Mouse (Mus musculus): ENCODE results near the gene Olfr353.

Gene Olfr353

DNA sequence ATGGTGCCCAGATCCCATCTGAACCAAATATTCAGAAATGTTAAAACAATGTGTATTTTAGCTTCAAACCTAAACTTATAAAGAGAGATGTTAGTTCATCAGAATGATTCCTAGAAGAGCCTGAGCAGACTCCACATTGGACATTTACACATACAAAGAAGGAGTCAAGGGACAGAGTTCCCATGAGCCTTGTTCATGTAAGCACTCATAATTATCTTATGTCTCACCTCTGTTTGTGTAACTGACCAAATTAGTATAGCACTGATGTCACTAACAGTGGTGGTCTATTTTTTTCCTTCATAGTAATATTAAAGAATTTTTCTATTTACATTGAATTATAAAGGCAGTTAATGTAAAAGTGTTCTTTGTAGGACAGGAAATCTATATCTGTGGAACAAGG is at the start of gene Olfr353:
TSS of gene Olfr353 (minus strand) at position 101 of the 400 bp plus-strand sequence.
- DNase-seq: no peak

DNA sequence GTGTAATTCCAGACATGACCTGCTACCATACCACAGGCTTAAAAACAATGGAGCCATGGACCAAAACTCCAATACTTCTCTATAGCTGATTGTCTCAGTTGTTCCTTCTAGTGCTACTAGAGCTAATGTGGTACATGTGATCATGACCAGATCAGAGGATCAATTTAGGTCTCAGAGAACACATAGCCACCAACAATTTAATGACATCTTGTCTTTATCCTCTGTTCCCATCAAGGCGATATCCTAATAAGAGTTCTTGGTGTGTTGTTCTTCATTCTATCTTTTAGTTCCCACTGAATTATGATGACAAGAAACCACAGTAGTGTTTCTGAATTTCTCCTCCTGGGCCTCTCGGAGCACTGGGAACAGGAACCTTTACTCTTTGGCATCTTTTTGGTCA is 44.1 kb upstream of the Olfr353 start, which contains the start of gene Olfr356:
TSS of gene Olfr356 (plus strand) at position 301 of the 400 bp plus-strand sequence.
- no peak for DNase-seq

DNA sequence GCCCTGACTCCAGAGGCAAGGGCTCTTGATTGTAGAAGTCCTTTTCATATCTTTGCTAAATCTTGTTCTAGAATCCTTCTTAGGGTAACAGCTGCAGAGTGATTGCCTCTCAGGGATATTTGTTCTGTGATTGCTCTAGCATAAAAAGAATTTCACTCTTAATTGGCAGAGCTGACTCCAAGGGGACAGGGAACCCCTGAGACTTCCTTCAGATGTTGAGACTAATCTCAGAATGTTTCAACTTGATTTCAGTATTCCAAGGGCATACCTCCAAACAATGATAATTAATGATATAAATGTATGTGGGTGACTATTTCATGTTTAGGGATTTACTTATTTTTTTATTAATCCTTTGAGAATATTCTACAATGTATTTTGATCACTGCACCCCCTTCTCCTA is 36.1 kb upstream of the Olfr353 start, which contains the start of gene Olfr355:
TSS of gene Olfr355 (minus strand) at position 101 of the 400 bp plus-strand sequence.
- DNase-seq: no peak

DNA sequence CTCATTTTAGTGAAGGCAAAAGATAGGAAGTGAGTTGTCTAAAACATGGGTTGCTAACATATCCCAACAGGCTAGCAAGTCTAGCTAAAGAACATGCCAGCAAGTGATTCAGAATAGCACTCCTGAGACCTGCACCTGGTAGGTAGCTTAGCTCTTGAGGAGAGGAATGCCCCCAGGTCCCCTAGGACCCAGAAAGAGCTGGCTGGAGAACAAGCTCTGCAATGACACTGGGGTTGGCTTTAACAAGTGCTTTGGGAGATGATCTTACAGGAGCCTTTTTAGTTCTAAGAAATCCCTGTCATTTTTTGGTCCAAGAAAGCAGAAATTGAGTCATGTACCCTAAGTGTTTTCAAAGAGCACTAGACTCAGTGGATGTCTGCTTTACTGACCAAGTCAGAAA is 12.6 kb upstream of the Olfr353 start, which contains the start of gene Olfr354:
TSS of gene Olfr354 (plus strand) at position 301 of the 400 bp plus-strand sequence.
- no peak for DNase-seq

DNA sequence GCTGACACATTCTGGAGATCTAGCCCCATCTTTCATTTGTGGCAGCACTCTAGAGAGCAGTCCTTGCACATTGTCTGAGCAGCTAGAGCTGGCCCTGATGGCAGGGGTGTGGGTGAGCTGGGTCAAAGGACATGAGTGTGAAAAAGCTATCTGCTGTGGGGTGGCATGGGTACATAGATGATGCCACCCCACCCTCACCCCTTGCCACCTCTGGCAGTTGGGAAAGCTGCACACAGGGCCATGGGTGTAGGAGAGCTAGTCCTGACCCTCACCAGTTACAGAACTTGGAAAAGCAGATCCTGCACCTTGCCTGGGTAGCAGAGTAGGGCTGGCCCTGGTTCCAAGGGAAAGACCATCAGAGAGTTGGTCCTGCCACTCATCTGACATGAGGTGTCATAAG is 4.4 kb upstream of the Olfr353 start:
- DNase-seq: no peak

DNA sequence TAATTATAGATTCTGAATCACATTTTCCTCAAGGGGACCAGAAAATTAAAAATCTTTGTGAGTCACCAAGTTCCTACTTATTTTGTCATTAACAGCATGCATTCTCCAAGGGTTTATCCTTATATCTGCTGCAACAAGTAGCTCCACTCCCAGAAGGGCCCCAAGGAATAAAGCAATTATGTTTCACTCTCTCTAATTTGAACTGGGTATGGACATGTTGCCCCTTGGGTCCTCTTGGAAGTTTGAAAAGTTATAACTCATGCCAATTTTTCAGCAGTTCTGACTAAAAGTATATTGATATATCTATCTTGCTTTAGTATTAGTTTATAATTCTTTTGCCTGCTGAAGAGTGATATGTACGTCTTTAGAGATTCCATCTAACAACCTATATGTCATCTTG is 24.6 kb downstream of the Olfr353 start, which contains the start of gene Olfr352:
TSS of gene Olfr352 (plus strand) at position 301 of the 400 bp plus-strand sequence.
- no peak for DNase-seq

DNA sequence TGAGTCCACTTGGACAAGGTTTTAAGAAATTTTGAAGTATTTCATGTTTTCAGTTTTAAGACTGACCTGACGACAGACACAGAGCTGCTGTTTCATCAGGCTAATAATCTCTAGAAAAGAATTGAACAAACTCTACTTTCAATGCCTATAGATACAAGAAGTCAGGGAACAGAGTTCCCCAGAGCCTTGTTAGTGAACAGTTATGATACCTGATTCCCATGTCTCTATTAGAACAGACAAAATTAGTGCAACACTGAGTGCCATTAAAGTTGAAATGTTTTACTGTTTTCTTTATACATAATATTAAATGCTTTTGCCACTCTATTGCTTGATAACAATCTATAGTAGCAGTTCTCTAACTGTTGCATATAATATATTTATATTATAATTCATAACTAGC is 30.2 kb downstream of the Olfr353 start, which contains the start of gene Olfr351:
TSS of gene Olfr351 (minus strand) at position 101 of the 400 bp plus-strand sequence.
- no peak for DNase-seq

DNA sequence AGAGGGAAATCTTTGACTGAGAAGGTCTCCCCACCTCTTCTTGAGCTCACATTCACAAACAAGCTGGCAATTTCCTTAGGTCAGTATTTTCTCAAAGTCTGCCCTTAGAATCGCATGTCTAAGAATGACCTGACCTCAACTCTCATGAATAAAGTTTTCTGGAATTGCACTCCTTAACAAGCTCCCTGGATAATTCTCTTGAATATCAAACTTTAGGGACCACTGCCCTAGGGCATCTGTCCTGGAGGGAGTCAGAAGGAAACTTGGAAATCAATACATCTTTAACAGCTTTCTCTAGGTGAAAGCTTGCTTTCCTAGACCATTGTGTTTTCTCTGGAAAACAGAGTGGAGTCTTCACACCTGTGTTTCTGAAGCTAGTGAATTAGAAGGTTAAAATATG is 46.7 kb downstream of the Olfr353 start, which contains the start of gene Olfr350:
TSS of gene Olfr350 (plus strand) at position 301 of the 400 bp plus-strand sequence.
- DNase-seq: no peak

Measured in thymus, adult 18-20 months (tissue).